Mouse (Mus musculus) urinary bladder, adult 18-20 months (tissue): ENCODE measurements around the gene H2al2a.

Experiments used
- DNase-seq, 2 experiments: peaks; one replicate each; pipeline ENCODE4 v3.0.0; 2022; ENCODE audit warnings: low spot score in 2 of 2, mixed read lengths in 2 of 2

H2al2a gene

GRCm38 (mm10) chr2:17996858-17997257 is at the start of gene H2al2a:
Gene H2al2a, minus strand, starts transcription at chr2:17996958.
- no peak for DNase-seq

GRCm38 (mm10) chr2:18046186-18046585 is 49.4 kb upstream of the H2al2a start:
- DNase-seq = no peak

- no peak for DNase-seq
Measured at GRCm38 (mm10) chr2:18045781-18046181, 49.0 kb upstream of the H2al2a start.

GRCm38 (mm10) chr2:18045143-18045780 is 48.5 kb upstream of the H2al2a start:
- DNase-seq = no peak

- no peak for DNase-seq
Measured at GRCm38 (mm10) chr2:18041199-18041885, 44.6 kb upstream of the H2al2a start.

- no peak for DNase-seq
Measured at GRCm38 (mm10) chr2:18040347-18041160, 43.8 kb upstream of the H2al2a start.

- DNase-seq = no peak
Measured at GRCm38 (mm10) chr2:18039566-18040290, 43.0 kb upstream of the H2al2a start.

GRCm38 (mm10) chr2:18038895-18039371 is 42.2 kb upstream of the H2al2a start:
- DNase-seq = no peak

- DNase-seq = no peak
Measured at GRCm38 (mm10) chr2:18038141-18038752, 41.5 kb upstream of the H2al2a start.

- DNase-seq = no peak
Measured at GRCm38 (mm10) chr2:18037491-18037890, 40.7 kb upstream of the H2al2a start, which contains the start of gene A930004D18Rik. Gene A930004D18Rik, minus strand, starts transcription at chr2:18037737.

GRCm38 (mm10) chr2:18034371-18035250 is 37.9 kb upstream of the H2al2a start:
- no peak for DNase-seq

- no peak for DNase-seq
Measured at GRCm38 (mm10) chr2:18033166-18034108, 36.7 kb upstream of the H2al2a start.

- no peak for DNase-seq
Measured at GRCm38 (mm10) chr2:18032538-18032895, 35.8 kb upstream of the H2al2a start.

GRCm38 (mm10) chr2:18031831-18032537 is 35.2 kb upstream of the H2al2a start:
- DNase-seq = no peak

GRCm38 (mm10) chr2:18031271-18031821 is 34.6 kb upstream of the H2al2a start:
- no peak for DNase-seq

- no peak for DNase-seq
Measured at GRCm38 (mm10) chr2:18030581-18030980, 33.8 kb upstream of the H2al2a start.

- DNase-seq = no peak
Measured at GRCm38 (mm10) chr2:18029656-18030055, 32.9 kb upstream of the H2al2a start.
